Mouse (Mus musculus): ENCODE measurements at regions not wholly inside any gene's neighbourhood (a gene's known extent, or its start where the extent isn't known, plus 50 kb on each side); places are given as distances from the start of the nearest gene placed in this dataset.

DNA sequence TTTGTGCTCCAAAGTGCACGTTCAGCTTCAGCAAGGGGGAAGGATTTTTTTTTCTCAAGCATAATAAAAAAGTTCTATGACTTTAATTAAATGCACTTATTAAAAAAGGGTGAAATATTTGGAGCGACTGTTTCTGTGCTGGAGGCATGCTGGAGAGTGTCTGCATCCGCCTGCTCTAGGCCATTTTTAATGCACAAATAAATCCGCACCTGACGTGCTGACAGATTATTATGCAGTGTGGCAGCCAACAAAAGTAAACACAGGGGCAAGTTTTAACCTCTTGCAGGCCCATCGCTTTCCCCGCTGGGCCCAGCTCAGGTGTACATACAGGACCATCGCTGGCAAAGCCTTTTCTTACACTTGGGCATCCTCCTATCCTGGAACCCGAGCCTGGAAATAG is 340.1 kb downstream of the Sox9 start:
- in situ Hi-C loops (cut with MboI; ENCODE audit: unreplicated experiment in 2 of 2), result no loop called here

DNA sequence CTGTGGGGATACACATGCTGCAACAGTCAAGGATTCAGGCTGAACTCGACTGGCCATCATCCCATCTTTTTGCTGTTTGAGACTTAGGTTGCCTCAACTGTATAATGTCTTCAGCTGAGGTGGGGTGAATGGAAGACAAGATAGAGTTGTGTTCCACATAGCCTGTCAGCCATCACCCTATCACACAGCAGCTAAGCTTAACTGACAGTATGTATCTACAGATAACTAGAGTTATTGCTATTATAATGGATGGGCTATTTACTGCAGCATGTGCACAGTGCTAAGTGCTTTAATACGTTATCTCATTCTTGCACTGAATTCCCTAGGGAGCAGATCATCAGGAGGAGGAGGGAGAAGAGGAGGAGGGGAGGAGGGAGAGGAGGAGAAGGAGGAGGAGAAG is 340.9 kb downstream of the Sox9 start:
- in situ Hi-C loops (cut with MboI; ENCODE audit: unreplicated experiment in 2 of 2), result no loop called here

DNA sequence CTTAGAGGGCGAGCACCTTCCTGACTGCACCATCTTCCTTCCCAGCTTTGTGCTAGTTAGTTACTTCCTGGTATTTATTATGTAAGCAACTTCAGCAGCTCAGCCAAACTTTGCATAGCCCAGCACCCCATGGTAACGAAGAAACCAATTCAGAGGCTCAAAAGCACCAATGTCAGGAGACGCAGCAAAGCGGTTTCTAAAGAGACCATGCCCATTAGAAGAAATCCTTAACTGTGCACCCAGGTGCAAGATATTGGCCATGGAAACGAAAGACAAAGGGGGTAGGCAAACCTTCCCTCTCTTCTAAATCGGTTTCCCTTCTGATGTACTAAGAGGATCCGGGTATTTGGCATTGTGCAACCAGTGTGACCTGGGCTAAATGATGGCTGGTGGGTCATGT is 343.8 kb downstream of the Sox9 start:
- in situ Hi-C loops (cut with MboI; ENCODE audit: unreplicated experiment in 2 of 2), result no loop called here

DNA sequence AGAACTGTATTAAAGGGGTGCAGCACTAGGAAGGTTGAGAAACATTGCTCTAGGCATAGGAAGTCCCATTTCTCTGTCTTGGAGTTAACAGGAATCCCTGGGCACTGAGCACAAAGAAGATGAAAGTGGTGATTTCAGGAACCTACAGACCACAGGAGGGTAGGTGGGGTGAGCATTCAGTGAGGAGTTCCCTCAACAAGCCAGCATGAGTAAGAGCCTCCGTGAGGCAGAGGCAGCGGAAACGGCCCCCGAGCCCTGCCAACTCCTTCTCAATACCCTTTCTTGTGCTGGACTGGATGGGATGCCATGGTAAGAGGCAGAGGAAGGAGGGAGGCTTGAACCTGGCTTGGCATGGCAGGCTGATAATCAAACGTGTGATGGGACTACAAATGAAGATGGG is 347.2 kb downstream of the Sox9 start:
- in situ Hi-C loops (cut with MboI; ENCODE audit: unreplicated experiment in 2 of 2), result no loop called here

DNA sequence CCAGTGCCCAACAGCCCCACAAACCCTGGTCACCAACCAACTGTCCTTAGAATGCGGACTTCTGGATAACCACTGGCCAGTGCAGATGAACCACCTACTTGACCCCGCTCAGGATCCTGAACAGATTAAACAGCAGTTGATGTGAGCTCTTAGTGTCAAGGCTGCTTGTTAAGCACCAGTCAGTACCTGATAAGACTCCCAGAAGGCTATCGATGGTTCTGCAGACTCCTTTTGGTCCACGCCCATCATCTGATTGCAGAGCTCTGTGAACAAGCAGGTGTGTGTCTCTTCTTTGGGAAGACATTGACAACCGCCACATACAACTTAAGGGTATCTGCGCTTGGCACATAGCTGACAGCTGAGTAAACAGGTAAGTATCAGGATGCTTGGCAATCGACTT is 348.0 kb downstream of the Sox9 start:
- in situ Hi-C loops (cut with MboI; ENCODE audit: unreplicated experiment in 2 of 2), result no loop called here

DNA sequence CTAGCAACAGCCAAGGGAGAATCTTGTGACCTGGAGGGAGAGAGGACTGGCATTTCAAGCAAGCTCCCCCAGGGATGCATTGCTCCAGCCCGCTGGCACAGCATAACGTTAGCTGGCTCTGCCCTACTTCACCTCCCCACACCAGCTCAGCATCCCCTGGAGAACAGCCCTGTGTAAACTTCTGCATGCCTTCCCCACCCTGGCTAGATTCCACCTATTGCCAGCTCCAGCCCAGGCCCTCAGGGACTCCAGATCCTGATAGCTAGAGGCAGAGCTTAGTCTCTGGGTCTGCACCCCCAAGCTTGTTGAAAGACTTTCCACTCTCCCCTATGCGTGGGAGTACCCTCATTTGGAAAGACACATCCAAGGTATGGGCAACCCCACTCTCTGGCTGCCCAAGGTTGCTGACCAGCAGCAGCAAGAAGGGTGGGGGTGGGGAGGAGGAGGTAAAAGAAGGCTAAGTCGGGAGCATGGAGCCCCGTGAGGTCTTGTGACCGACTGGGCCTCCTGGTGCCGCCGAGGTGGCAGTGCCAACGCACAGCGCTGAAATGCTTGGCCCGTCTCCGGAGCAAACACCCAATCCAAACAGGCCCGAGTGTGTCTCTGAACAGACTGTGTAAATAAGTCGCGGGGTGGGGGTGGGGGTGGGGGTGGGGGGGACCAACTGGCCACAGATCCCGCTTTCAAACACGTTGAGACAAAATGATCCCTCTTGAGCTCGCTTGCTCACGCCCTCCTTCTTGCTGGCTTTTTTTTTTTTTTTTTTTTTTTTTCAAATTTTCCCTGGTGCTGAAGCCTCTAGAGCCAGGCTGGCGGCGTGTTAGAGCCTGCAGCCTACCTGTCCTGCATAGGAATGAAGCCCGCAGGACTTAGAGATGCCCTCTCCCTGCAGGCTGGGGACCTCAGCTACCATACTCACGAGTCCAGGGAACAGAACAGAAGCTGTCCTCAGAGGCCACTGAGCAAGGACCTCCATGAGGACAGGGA is 350.3 kb downstream of the Sox9 start:
- in situ Hi-C loops (cut with MboI; ENCODE audit: unreplicated experiment in 2 of 2), result no loop called here

DNA sequence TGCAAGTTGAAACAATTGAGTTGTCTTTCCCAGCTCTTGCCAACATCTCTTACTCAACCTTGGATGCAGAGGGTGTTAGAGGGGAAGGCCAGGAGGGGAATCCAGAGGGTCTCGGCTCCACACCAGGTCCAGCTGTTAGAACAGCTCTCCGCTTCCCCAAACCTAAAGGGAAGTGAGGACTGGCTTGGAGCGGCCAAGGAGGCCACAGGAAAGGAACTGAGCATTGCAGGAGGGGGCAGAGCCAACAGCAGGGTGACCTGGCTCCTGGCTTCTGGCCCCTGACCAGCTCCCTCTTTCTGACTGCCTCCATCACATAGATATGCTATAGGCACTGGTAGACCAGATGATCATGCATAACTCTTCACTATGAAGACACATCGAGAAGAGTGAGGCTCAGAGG is 351.4 kb downstream of the Sox9 start:
- in situ Hi-C loops (cut with MboI; ENCODE audit: unreplicated experiment in 2 of 2), result no loop called here

DNA sequence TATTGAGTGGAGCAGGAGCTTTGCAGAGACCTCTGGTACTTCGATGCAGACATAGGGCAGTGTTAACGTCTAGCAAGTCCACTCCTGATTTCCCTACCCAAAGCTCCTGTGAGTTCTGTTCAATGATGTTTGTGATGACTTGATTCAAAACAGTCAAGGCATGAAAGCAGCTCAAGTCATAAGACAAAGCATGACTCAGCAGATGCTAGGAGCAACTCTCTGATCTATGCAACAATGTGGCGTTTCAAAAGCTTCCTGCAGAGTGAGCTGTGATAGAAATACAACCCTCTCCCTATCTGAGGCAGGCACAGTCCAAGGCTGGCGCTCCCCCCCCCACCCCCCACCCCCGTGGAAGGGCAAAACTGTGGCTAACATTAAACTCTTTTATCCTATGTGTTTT is 353.2 kb downstream of the Sox9 start:
- in situ Hi-C loops (cut with MboI; ENCODE audit: unreplicated experiment in 2 of 2), result no loop called here

DNA sequence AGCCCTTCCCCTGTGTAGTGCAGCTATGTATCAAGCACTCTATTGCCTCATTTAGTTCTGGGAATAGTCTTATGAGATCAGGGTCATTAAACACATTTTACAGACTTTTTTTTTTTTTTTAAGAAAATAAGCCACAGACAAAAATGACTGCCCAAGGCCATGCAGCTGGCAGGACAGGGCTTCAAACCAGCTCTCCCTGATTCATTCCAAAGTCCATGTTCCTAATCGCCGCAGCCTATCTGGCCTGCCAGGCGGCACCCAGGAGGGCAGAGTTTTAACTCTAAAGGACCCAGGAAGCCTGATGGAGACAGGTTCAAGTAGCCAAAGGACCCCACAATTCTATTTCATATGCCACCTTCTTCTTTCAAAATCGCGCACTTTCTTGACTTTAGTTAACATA is 356.4 kb downstream of the Sox9 start:
- in situ Hi-C loops (cut with MboI; ENCODE audit: unreplicated experiment in 2 of 2), result no loop called here

DNA sequence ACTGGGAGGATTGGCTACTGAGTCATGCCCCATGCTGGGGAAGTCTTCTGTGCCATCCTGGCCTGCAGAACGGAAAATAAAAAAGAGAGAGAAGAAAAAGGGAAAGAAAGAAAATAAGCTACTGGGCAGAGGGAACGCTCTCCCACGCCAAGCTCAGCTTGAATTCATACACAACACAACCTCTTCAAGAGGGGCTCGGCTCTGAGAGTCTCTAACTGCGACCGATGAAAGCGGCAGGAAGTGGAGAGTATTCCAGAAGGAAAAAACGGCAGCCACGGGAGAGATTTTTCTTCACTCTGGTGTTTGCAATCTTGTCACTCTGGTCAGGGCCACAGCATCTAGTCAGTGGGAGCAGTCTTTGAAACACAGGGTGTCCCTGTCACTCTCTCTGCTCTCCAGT is 358.6 kb downstream of the Sox9 start:
- in situ Hi-C loops (cut with MboI; ENCODE audit: unreplicated experiment in 2 of 2), result no loop called here

DNA sequence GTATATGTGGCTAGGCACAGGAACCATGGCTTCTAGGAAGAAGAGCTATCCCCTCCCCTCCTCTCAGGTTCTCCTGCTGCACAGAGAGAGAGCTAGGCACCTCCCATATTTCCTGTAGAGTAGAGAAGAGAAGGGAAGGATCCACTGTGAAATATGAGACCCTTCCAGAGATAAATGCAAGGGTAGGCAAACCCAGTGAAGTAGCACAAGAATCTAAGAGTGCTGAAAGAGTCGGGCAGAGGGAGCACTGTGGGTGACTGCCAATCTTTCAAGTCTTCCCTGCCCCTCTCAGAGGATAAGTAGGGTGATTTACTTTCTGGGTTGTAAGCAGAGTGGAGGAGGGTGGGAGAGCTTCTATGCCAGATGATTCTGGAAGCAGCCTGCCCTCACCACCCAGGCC is 360.8 kb downstream of the Sox9 start:
- in situ Hi-C loops (cut with MboI; ENCODE audit: unreplicated experiment in 2 of 2), result no loop called here

DNA sequence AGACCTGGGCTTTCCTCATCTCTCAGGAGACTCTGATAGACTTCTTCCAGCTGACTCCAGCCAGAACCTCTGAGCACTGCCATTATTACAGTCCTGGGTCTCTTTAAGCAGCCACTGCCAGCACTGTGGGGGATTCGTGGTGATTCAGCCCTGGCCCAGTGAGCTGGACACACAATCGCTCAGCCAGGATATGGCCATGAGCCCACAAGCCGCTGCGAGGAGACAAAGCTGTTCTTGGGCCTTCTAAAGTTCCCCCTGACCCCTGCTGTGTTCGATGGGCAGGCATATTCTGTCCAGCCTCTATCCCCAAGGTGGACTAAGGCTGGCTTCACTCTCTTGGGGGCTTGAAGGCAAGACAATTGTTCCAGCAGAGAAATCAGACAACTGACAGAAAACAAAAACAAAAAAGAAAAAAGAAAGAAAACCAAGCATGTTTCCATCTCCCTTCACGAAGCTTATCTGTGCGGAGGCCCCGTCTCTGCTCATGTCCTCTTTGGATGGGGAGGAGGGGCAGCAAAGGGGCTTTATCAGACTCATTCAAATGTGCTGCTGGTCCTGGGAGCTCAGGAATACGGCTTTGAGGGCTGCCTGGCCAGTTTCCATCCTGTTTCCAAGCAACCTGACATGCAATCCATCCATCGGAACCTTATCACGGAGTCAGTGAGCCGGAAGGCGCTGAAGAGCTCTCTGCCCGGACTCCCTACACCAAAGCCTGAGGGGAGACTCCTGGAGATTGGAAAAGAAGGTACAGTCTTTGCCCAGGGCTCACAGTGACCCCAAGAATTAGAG is 362.0 kb downstream of the Sox9 start:
- in situ Hi-C loops (cut with MboI; ENCODE audit: unreplicated experiment in 2 of 2), result no loop called here

DNA sequence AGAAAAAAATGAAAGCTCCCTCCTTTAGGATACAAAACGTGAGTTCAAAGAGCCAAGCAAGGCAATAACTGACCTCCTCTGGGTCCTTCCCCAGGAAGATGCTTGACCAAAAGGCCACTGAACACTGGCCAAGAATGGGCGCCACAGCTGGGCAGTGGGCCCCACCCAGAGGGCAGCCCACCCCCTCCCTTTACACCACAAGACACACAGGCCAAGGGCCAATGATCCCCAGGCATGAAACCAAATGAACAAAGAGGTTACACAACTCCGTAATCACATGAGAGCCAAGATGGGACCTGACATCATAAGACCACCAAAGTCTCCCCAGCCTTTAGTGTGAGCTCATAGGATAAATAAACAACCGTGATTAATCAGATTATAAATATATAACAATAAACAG is 363.7 kb downstream of the Sox9 start:
- in situ Hi-C loops (cut with MboI; ENCODE audit: unreplicated experiment in 2 of 2), result no loop called here

DNA sequence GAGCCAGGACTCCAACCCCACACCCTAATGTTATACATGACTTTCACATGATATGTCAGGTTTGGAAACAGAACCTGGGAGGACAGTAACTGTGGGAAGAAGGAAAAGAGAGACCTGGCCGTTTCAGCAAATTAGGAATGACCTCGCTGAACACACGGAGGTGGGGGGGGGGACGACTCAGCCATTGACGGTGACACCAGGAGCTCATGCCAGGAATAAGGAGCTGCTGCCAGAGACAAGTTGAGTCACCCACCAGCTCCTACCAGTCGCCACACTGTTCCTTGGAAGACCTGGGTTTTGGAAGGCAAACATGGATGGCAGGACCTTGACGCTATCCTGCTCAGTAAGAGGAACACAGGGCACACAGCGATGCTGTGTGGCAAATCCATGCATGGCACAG is 364.7 kb downstream of the Sox9 start:
- in situ Hi-C loops (cut with MboI; ENCODE audit: unreplicated experiment in 2 of 2), result no loop called here

DNA sequence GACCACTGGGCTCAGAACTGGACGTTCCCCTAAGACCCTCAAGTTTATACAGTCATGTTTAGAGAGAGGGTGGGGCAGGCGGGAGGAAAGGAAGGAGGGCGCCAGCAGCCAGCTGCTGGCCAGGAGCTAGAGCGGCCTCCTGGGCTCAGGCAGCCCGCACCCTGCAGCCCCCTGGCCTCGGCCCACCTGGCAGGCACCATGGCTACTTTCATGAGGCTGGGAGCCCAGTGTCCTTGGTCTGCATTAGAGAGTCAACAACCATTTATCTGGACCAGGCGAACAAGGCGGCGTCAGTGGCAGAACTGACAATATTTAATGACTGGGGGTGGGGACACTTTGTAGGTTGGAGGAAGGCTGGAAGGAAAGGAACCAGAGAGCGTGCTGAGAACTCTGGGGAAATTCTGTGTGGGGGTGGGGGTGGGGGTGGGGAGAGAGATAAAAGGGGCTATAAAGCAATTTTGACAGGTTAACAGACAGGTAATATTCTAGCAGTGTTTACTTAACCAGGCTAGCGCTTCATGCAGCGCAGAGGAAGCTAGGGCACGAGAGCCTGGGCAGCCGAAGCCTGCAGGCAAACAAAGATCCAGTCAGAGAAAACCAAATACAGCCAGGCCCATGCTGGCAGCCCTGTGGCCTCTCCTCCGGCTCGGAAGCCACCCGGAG is 365.6 kb downstream of the Sox9 start:
- in situ Hi-C loops (cut with MboI; ENCODE audit: unreplicated experiment in 2 of 2), result no loop called here

DNA sequence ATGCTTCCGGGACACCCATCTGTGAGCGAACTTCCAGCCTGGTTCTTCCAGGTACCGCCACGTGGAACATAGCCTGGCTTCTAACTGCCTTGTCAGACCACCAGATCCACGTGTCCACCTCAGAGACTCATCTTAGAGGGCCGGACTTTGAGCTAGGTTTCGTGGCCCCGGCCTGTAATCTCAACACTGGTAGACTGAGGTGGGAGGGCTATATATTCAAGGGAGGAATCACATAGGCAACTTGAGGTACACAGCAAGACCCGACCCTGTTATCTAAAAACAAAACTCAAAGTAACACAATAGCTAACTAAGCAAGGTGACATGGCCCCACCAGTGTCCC is 366.1 kb downstream of the Sox9 start:
- in situ Hi-C loops (cut with MboI; ENCODE audit: unreplicated experiment in 2 of 2), result no loop called here

DNA sequence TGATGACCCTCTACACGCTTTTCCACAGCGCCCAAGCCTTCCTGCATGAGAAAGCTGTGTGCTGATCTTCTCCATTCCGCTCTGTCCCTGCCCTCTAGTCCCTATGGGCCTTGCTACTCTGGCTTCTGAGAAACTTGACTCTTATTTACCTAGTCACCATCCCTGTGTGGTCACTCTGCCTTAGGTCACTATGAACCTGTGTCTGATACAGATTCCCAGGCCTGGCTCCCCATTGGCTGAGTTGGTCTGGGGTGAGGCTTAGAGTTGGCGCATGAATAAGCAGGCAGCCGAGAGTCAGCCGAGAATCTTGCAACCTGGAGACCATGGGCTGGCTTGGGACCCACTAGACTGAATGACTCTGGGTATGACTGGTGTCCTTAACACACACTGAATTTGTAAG is 373.5 kb downstream of the Sox9 start:
- in situ Hi-C loops (cut with MboI; ENCODE audit: unreplicated experiment in 2 of 2), result no loop called here

DNA sequence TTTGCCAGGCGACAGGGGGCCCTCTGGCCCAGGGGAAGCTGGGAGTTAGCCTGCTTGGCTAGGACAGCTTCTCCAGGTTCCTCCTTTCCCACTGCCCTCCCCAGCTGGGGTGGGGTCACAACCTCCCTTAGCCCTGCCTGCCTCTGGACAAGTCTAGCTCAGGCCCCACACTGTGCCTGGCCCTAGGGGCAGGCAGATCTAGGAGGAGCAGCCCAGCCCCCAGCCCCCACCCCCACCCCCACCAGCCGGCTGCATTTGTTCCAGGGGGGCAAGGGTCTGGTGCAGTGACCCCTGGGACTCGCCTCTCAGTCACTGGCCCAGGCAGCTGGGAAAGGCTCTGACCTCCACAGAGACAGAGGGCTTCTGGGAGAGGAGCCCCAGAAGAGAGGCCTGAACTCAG is 381.9 kb downstream of the Sox9 start:
- in situ Hi-C loops (cut with MboI; ENCODE audit: unreplicated experiment in 2 of 2), result no loop called here

DNA sequence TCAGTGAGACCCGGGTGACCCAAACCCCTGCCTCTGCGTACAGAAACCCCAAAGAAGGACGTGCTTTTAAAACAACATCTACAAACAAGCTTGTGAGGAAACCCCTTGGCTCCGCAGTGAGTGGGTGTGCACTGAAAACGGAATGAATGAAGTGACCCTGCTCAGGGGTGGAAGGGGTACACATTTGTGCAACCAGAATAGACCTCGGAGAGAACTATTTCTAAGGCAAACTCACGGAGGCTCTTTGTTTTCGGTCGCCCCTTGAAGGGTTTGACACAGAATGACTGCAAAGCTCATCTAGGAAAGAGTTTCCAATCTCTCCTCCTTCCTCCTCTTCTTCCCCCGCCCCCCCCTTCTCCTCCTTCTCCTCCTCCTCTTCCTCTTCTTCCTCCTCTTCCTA is 382.5 kb downstream of the Sox9 start:
- in situ Hi-C loops (cut with MboI; ENCODE audit: unreplicated experiment in 2 of 2), result no loop called here

DNA sequence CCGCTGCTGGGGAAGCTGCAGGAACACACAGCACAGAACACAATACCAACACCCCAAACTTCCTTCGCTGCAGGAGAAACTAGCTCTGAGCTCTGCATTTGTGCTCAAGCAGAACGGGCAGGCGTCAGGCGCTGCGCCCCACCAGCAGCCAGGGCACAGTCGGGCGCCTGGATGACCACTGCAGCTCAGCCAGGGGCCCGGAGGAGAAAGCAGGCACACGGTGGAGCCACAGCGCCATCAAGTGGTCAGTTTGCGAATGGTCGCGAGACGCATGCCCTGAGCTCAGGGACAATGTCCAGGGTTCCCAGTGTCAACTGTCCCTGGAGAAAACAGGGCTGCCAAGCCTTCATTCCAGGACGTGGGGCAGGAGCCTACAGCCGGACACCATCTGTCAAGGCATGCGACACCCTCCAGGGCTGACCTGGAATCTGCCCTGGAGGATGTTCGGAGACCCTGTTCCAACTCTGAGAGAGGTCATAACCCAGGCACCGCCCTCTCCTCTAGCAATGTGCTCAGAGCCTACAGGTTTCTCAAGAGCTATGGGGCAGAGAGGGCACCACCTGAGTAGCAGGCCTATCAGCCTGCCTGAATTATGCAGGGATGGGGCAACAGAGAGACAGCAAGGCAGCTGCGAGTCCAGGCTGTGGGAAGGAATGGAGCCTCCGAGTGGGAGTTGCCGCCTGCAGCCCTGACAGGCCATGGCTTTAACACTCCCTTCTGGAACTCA is 383.2 kb downstream of the Sox9 start:
- in situ Hi-C loops (cut with MboI; ENCODE audit: unreplicated experiment in 2 of 2), result no loop called here

DNA sequence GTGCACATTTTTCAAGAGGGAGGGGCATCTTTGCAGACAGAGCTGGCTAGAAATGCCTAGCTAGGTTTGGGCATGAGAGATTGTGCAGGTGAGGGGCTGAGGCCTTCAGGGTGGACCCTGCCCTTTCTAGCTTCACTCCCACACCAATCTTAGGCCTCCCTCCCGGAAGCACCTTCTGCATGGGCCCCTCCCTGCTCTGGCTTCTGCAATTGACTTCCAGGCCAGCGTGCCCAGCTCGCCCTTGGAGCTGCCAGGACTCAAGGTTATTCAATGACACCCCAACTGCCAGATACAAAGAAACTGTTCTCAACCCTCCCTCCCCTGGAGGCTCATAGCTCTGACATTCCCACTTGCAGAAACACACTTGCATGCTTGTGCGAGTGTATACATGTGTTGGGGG is 384.5 kb downstream of the Sox9 start:
- in situ Hi-C loops (cut with MboI; ENCODE audit: unreplicated experiment in 2 of 2), result no loop called here
